Mouse (Mus musculus) intestine, embryonic 15.5 days (tissue): ENCODE measurements at regions not wholly inside any gene's neighbourhood (a gene's known extent, or its start where the extent isn't known, plus 50 kb on each side); places are given as distances from the start of the nearest gene placed in this dataset.
"Not testable (repeated sequence)": the region's sequence is repeated elsewhere in the genome, so short reads cannot be mapped to it uniquely, and the experiment has no call there.

ENCODE experiments used
- ATAC-seq: fragments of 200-750 bp; cut with Nextera tagmentation; 2 replicates; pipeline ENCODE4 v1.8.0; 2017; ENCODE audit warnings: moderate TSS enrichment, moderate library complexity
- H3K27ac ChIP-seq: fragments of 300-500 bp; sonication (generic); 2 replicates; pipeline ENCODE4 v1.5.1; 2015; ENCODE audit warnings: mild to moderate bottlenecking, inconsistent platforms
- H3K27me3 ChIP-seq: fragments of 300-500 bp; sonication (generic); replicated peaks from 2 replicates; pipeline ENCODE4 v1.6.1; 2015; ENCODE audit warnings: inconsistent platforms
- H3K36me3 ChIP-seq: fragments of 300-500 bp; sonication (generic); 2 replicates; pipeline ENCODE4 v1.6.1; 2015; ENCODE audit warnings: inconsistent platforms
- H3K4me1 ChIP-seq: fragments of 300-500 bp; sonication (generic); replicated peaks from 2 replicates; pipeline ENCODE4 v1.6.1; 2015; ENCODE audit warnings: inconsistent platforms
- H3K4me2 ChIP-seq: fragments of 300-500 bp; sonication (generic); replicated peaks from 2 replicates; pipeline ENCODE4 v1.6.1; 2015; ENCODE audit warnings: mild to moderate bottlenecking, inconsistent platforms
- H3K4me3 ChIP-seq: fragments of 300-500 bp; sonication (generic); replicated peaks from 2 replicates; pipeline ENCODE4 v1.5.1; 2015; ENCODE audit warnings: inconsistent platforms
- H3K9ac ChIP-seq: fragments of 300-500 bp; sonication (generic); 2 replicates; pipeline ENCODE4 v1.6.1; 2015; ENCODE audit warnings: inconsistent platforms
- H3K9me3 ChIP-seq: fragments of 300-500 bp; sonication (generic); 2 replicates; pipeline ENCODE4 v1.6.1; 2016; ENCODE audit warnings: inconsistent platforms
- WGBS: fragments of 180-500 bp; shearing (Covaris S2); methylation state at CpG from one replicate; pipeline ENCODE4 v1.1.7; 2015; 5-methylcytosine and 5-hydroxymethylcytosine counted together

- 57% methylated on average over 10 of the region's 10 CpGs for WGBS
- Histone ChIP-seq H3K4me1 (no peaks in the 10 kb centered on the region), H3K36me3 (no peaks in the 10 kb centered on the region), H3K27me3 (no peaks in the 10 kb centered on the region), H3K27ac (no peak overlapping the region), H3K4me3 (no peak overlapping the region), H3K9me3 (no peaks in the 10 kb centered on the region), H3K4me2 (no peak overlapping the region), H3K9ac (no peak overlapping the region)
- ATAC-seq: peak; percentile 91
Observed at GRCm38 (mm10) chr19:51533221-51533620, 730.9 kb upstream of the Ins1 start.

- 67% methylated on average over 3 of the region's 3 CpGs for WGBS
- Histone ChIP-seq H3K4me1 (no peaks in the 10 kb centered on the region), H3K4me2 (no peak overlapping the region), H3K4me3 (no peak overlapping the region), H3K27ac (no peak overlapping the region), H3K9me3 (no peaks in the 10 kb centered on the region), H3K27me3 (no peaks in the 10 kb centered on the region), H3K36me3 (no peaks in the 10 kb centered on the region), H3K9ac (no peak overlapping the region)
- no peak for ATAC-seq
Observed at GRCm38 (mm10) chr19:51534401-51534800, 729.7 kb upstream of the Ins1 start.

- ATAC-seq, H3K4me2 ChIP-seq, H3K27ac ChIP-seq, H3K4me1 ChIP-seq, H3K9me3 ChIP-seq, H3K27me3 ChIP-seq, H3K4me3 ChIP-seq, H3K36me3 ChIP-seq, H3K9ac ChIP-seq: not testable (repeated sequence)
- 100% methylated on average over 2 of the region's 2 CpGs for WGBS
Observed at GRCm38 (mm10) chr19:51552040-51552439, 712.1 kb upstream of the Ins1 start.

GRCm38 (mm10) chr19:51568101-51568500 lies 696.0 kb upstream of the Ins1 start:
- no peak overlapping the region for H3K4me3 ChIP-seq
- H3K4me1 ChIP-seq: no peaks in the 10 kb centered on the region
- no peaks in the 10 kb centered on the region for H3K9me3 ChIP-seq
- no peak overlapping the region for H3K9ac ChIP-seq
- WGBS: 85% methylated on average over 1 of the region's 1 CpGs
- no peak overlapping the region for H3K4me2 ChIP-seq
- no peaks in the 10 kb centered on the region for H3K27me3 ChIP-seq
- no peak for ATAC-seq
- no peak overlapping the region for H3K27ac ChIP-seq
- no peaks in the 10 kb centered on the region for H3K36me3 ChIP-seq
